Mouse (Mus musculus) neutrophil, adult 5-6 weeks (primary cell): Measurements from ENCODE around the gene Hist1h4k. TPM values are rescaled to one million over a fixed set of nuclear protein-coding genes. Genes with fewer than 3 reads are reported as not detected.
A peak's percentile ranks its signal among the peaks of the same experiment; 100 is the strongest.
"Not testable (repeated sequence)": the region's sequence is repeated elsewhere in the genome, so short reads cannot be mapped to it uniquely, and the experiment has no call there.

Experiments used
- ATAC-seq: fragments of 151-379, 151-347 bp; 2 replicates; pipeline ENCODE4 v1.8.0; 2017; ENCODE audit warnings: mild to moderate bottlenecking, moderate TSS enrichment; ENCODE audit not compliant: insufficient number of reproducible peaks, poor library complexity, low FRiP score, severe bottlenecking; ENCODE audit errors: extremely low read depth
- total RNA-seq: library from RNA; stranded (forward); fragments of 200-1000 nt; gene quantifications from 2 replicates; pipeline ENCODE4 v1.2.3, GENCODE M21; 2017

Gene Hist1h4k
- 63.4 and 72.4 TPM in 2 replicates for total RNA-seq

GRCm38 (mm10) chr13:21750159-21751017, at the start of gene Hist1h4k:
Hist1h4k (minus strand) TSS chr13:21750505.
- ATAC-seq, result peak; percentile 56

GRCm38 (mm10) chr13:21797163-21797562, 46.9 kb upstream of the Hist1h4k start:
- ATAC-seq, result 0 out of 2 replicates have a peak, but pooled peaks have one; percentile 34

- ATAC-seq, result no peak
These were observed 45.3 kb upstream of the Hist1h4k start for GRCm38 (mm10) chr13:21795584-21795983.

GRCm38 (mm10) chr13:21790601-21791283, 40.4 kb upstream of the Hist1h4k start:
- no peak for ATAC-seq

GRCm38 (mm10) chr13:21789925-21790324, 39.6 kb upstream of the Hist1h4k start:
- ATAC-seq, result no peak

- no peak for ATAC-seq
These were observed 37.7 kb upstream of the Hist1h4k start for GRCm38 (mm10) chr13:21787760-21788593.

- ATAC-seq, result peak; percentile 95
These were observed 36.8 kb upstream of the Hist1h4k start, which contains the start of the genes Hist1h2an and Hist1h2bp for GRCm38 (mm10) chr13:21786899-21787629. Hist1h2an (minus strand) TSS chr13:21787218. Hist1h2bp (plus strand) TSS chr13:21787461.

GRCm38 (mm10) chr13:21786189-21786898, 36.0 kb upstream of the Hist1h4k start:
- ATAC-seq, result no peak

- ATAC-seq, result no peak
These were observed 34.0 kb upstream of the Hist1h4k start for GRCm38 (mm10) chr13:21784311-21784710.

- no peak for ATAC-seq
These were observed 33.4 kb upstream of the Hist1h4k start for GRCm38 (mm10) chr13:21783734-21784161.

GRCm38 (mm10) chr13:21783255-21783617, 32.9 kb upstream of the Hist1h4k start, which contains the start of gene Hist1h3i:
Hist1h3i (minus strand) TSS chr13:21783370.
- ATAC-seq, result peak; percentile 56

- ATAC-seq, result not testable (repeated sequence)
These were observed 32.3 kb upstream of the Hist1h4k start for GRCm38 (mm10) chr13:21782361-21783254.

- ATAC-seq, result no peak
These were observed 31.3 kb upstream of the Hist1h4k start for GRCm38 (mm10) chr13:21781639-21782038.

GRCm38 (mm10) chr13:21781021-21781555, 30.8 kb upstream of the Hist1h4k start:
- no peak for ATAC-seq

GRCm38 (mm10) chr13:21779767-21780731, 29.7 kb upstream of the Hist1h4k start, which contains the start of gene Hist1h1b:
Hist1h1b (minus strand) TSS chr13:21780625.
- no peak for ATAC-seq
